Mouse (Mus musculus) cerebellum, postnatal 36 days (tissue): ENCODE data around the gene Ubqln1.

Source experiments
- DNase-seq, 2 experiments: peaks; one replicate each; pipeline ENCODE4 v3.0.0; 2021 to 2022; ENCODE audit warnings: mixed read lengths in 2 of 2

The Ubqln1 gene

GRCm38 (mm10) chr13:58215592-58216341 lies at the start of gene Ubqln1:
Ubqln1 (minus strand) TSS chr13:58215653.
- peak; percentile 91 for DNase-seq

- DNase-seq, result no peak
Measured at GRCm38 (mm10) chr13:58263546-58263945, 48.1 kb upstream of the Ubqln1 start.

- no peak for DNase-seq
Measured at GRCm38 (mm10) chr13:58261674-58262073, 46.2 kb upstream of the Ubqln1 start.

- no peak for DNase-seq
Measured at GRCm38 (mm10) chr13:58253268-58253667, 37.8 kb upstream of the Ubqln1 start.

- DNase-seq, result no peak
Measured at GRCm38 (mm10) chr13:58248957-58249356, 33.5 kb upstream of the Ubqln1 start.

GRCm38 (mm10) chr13:58236536-58236935 lies 21.1 kb upstream of the Ubqln1 start:
- DNase-seq, result no peak

GRCm38 (mm10) chr13:58232611-58233010 lies 17.2 kb upstream of the Ubqln1 start:
- DNase-seq, result peak; percentile 62 to 64

GRCm38 (mm10) chr13:58232070-58232469 lies 16.6 kb upstream of the Ubqln1 start:
- no peak for DNase-seq

GRCm38 (mm10) chr13:58228624-58229023 lies 13.2 kb upstream of the Ubqln1 start:
- no peak for DNase-seq

GRCm38 (mm10) chr13:58225694-58226093 lies 10.2 kb upstream of the Ubqln1 start:
- DNase-seq, result no peak

- no peak for DNase-seq
Measured at GRCm38 (mm10) chr13:58220206-58220605, 4.8 kb upstream of the Ubqln1 start.

GRCm38 (mm10) chr13:58217536-58217935 lies 2.1 kb upstream of the Ubqln1 start:
- DNase-seq, result no peak

- no peak for DNase-seq
Measured at GRCm38 (mm10) chr13:58216395-58216794, 942 bp upstream of the Ubqln1 start.

GRCm38 (mm10) chr13:58215253-58215591 lies 231 bp downstream of the Ubqln1 start:
- DNase-seq, result no peak

- DNase-seq, result peak; percentile 21 to 24
Measured at GRCm38 (mm10) chr13:58214346-58215252, 854 bp downstream of the Ubqln1 start.

GRCm38 (mm10) chr13:58213801-58214200 lies 1.7 kb downstream of the Ubqln1 start:
- no peak for DNase-seq

GRCm38 (mm10) chr13:58212530-58212929 lies 2.9 kb downstream of the Ubqln1 start:
- no peak for DNase-seq

- peak; percentile 52 to 64 for DNase-seq
Measured at GRCm38 (mm10) chr13:58210441-58210840, 5.0 kb downstream of the Ubqln1 start.

GRCm38 (mm10) chr13:58206084-58206483 lies 9.4 kb downstream of the Ubqln1 start:
- DNase-seq, result no peak

- no peak for DNase-seq
Measured at GRCm38 (mm10) chr13:58204986-58205385, 10.5 kb downstream of the Ubqln1 start.

- no peak for DNase-seq
Measured at GRCm38 (mm10) chr13:58204202-58204601, 11.3 kb downstream of the Ubqln1 start.

GRCm38 (mm10) chr13:58202903-58203302 lies 12.6 kb downstream of the Ubqln1 start:
- peak; percentile 64 to 70 for DNase-seq

GRCm38 (mm10) chr13:58201908-58202307 lies 13.5 kb downstream of the Ubqln1 start:
- no peak for DNase-seq

GRCm38 (mm10) chr13:58201343-58201742 lies 14.1 kb downstream of the Ubqln1 start:
- DNase-seq, result no peak
